Comparison of ENCODE assay signal across 17 mouse cellular contexts in genomic region chr12:117771156-117771555, GRCm38 (mm10). TPM values are rescaled to one million over a fixed set of nuclear protein-coding genes. Genes with fewer than 3 reads are reported as not detected.
DNase-seq lines count a peak whose midpoint lies in the region; ATAC-seq lines count a peak whose summit lies in the region.
"Had no signal": no experiment of that assay in that cellular context is flagged by ENCODE, and none has a peak within 500 bp of the region (broad histone marks: within the 10 kb centered on the region; RNA-seq: fewer than 3 reads in every experiment).

No protein-coding gene starts in this region.

- intact Hi-C loops in left cerebral cortex, postnatal 4 days (cut with DNase I), result no loop called here
- intact Hi-C loops in left cerebral cortex, postnatal 10 days (cut with DNase I), result loop anchor here (10.0 kb wide), 1 partner anchor 84 kb away; no protein-coding TSS in a partner anchor
- intact Hi-C loops in left cerebral cortex, postnatal 25 days (cut with DNase I), result no loop called here

- DNase-seq in cerebellum, postnatal 4 days (ENCODE audit: low spot score in 2 of 2), result no peak
- peak; percentile 46 for DNase-seq in left cerebral cortex, postnatal 4 days
- DNase-seq in left cerebral cortex, postnatal 10 days (ENCODE audit: extremely low spot score in 1 of 2, low spot score in 2 of 2), result no peak
- peak; percentile 24 for DNase-seq in cerebellum, adult 9-11 months
- DNase-seq in adrenal gland, postnatal 10 days, result no peak
- no peak for DNase-seq in left cerebral cortex, postnatal 25 days (ENCODE audit: low spot score in 2 of 2)
- DNase-seq: adrenal gland, adult 8-10 months; B cell, adult 2 months; embryo, embryonic 11 days; gastrocnemius, postnatal 36 days; heart, adult 18-20 months; heart, postnatal 14 days had no signal

- peak; percentile 34; the same call in 1 of the 2 replicates for ATAC-seq in cerebellum, adult (ENCODE audit: insufficient number of reproducible peaks, low FRiP score, low TSS enrichment)
- peak; percentile 17; the same call in 1 of the 2 replicates for ATAC-seq in megakaryocyte, adult 5-6 weeks (ENCODE audit: poor library complexity, severe bottlenecking)
- ATAC-seq: CD4-positive, CD25-positive, alpha-beta regulatory T cell, adult 4 months; forebrain, embryonic 15.5 days; intestine, embryonic 16.5 days had no signal

RNA-seq across cellular contexts. Expression of gene Cdca7l, which starts 32.9 kb away (rescaled TPM):
- 1 to 10 TPM; 2.6 to 3.7 TPM for total RNA-seq in left cerebral cortex, postnatal 4 days (2021)
- 1 to 10 TPM; 1.0 to 1.9 TPM for total RNA-seq in left cerebral cortex, postnatal 10 days (2021)
- 17.7 and 22.1 TPM in 2 replicates for total RNA-seq in megakaryocyte, adult 5-6 weeks (2015)
- total RNA-seq in megakaryocyte, adult 5-6 weeks (2017), result 41.9 and 50.9 TPM in 2 replicates
- total RNA-seq in adrenal gland, postnatal 10 days (2021), result 10 to 100 TPM in 1 of 2 experiments, 1 to 10 TPM in 1; 7.7 to 13.2 TPM
- under 1 TPM; 0.53 to 0.94 TPM for total RNA-seq in left cerebral cortex, postnatal 25 days (2021)

Comparison
In these comparisons a context has a peak if more than half of its experiments do, and no peak if none do; other contexts are left out.
1. DNase-seq: peak in left cerebral cortex, postnatal 4 days (single experiment) and cerebellum, adult 9-11 months (single experiment); none in cerebellum, postnatal 4 days (0 of 2), left cerebral cortex, postnatal 10 days (0 of 2), adrenal gland, postnatal 10 days (single experiment) and left cerebral cortex, postnatal 25 days (0 of 2).